Mouse (Mus musculus) C2C12 (cell line): ENCODE results near the gene Papss1. TPM values are rescaled to one million over a fixed set of nuclear protein-coding genes. Genes with fewer than 3 reads are reported as not detected.

Experiments
- H3K27me3 ChIP-seq: one replicate; pipeline ENCODE4 v1.6.1; 2011; ENCODE audit not compliant: control insufficient read depth, insufficient read depth, insufficient read length
- H3K36me3 ChIP-seq: one replicate; pipeline ENCODE4 v1.6.1; 2011; ENCODE audit not compliant: control insufficient read depth, insufficient read depth
- H3K4me3 ChIP-seq: one replicate; pipeline ENCODE4 v1.5.1; 2011; ENCODE audit warnings: mild to moderate bottlenecking, control low read depth; ENCODE audit not compliant: poor library complexity, insufficient read depth, severe bottlenecking
- H3K79me2 ChIP-seq: one replicate; pipeline ENCODE4 v1.6.1; 2011; ENCODE audit not compliant: control insufficient read depth, insufficient read depth
- H3K79me3 ChIP-seq: one replicate; pipeline ENCODE4 v1.6.1; 2011; ENCODE audit warnings: low read depth, control low read depth
- H3ac ChIP-seq: one replicate; pipeline ENCODE3; 2011; ENCODE audit warnings: low read depth; ENCODE audit not compliant: control insufficient read depth, insufficient read length
- CEBPB ChIP-seq: IDR thresholded peaks from one replicate; pipeline ENCODE4 v1.6.1; 2011; ENCODE audit warnings: low read depth, mild to moderate bottlenecking, control low read depth, moderate library complexity
- CTCF ChIP-seq: IDR thresholded peaks from one replicate; pipeline ENCODE4 v1.5.1; 2011; ENCODE audit not compliant: control insufficient read depth, insufficient read depth, insufficient read length
- FOSL1 ChIP-seq: IDR thresholded peaks from one replicate; pipeline ENCODE4 v1.8.0; 2011; ENCODE audit warnings: mild to moderate bottlenecking, low read length; ENCODE audit not compliant: poor library complexity, insufficient read depth, severe bottlenecking
- MAX ChIP-seq: IDR thresholded peaks from one replicate; pipeline ENCODE4 v1.6.1; 2011; ENCODE audit warnings: mild to moderate bottlenecking, control low read depth
- MYOD1 ChIP-seq: IDR thresholded peaks from one replicate; pipeline ENCODE4 v1.6.1; 2011; ENCODE audit warnings: low read depth; ENCODE audit not compliant: control insufficient read depth, insufficient read length
- MYOG ChIP-seq: IDR thresholded peaks from one replicate; pipeline ENCODE4 v1.6.1; 2011; ENCODE audit not compliant: control insufficient read depth, insufficient read length; ENCODE audit errors: extremely low read depth
- USF1 ChIP-seq: IDR thresholded peaks from one replicate; pipeline ENCODE4 v1.6.1; 2011; ENCODE audit warnings: low read depth, mild to moderate bottlenecking, control low read depth, moderate library complexity
- polyA plus RNA-seq: library from polyadenylated mRNA; unstranded; fragments of >200 nt; fragmentation: generic; extraction: Trizol; gene quantifications from one replicate; pipeline ENCODE4 v1.2.1, GENCODE M21; 2012; ENCODE audit warnings: missing spikeins

Papss1 gene
- polyA plus RNA-seq, 1 experiment = 63.4 TPM

DNA sequence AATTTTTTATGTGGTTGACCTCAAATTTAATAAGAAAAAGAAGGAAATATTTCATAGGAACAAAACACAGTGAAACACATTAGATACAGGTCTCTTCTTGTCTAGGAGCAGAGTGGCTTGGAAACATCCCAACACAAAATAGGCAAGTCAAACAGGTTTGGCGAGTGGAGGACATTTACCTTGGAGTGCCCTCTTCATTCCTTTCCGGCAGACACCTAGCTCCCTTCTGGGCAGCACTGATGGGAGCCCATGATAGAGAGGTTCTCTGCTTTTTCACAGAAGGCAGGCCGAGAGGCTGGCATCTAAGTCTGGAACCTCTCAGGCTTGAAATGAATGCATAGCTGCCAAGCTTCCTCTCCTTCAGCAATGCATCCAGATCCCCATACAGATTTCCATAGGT is 9.0 kb downstream of the Papss1 start:
- TF ChIP-seq MYOD1 = no peak
- TF ChIP-seq CTCF = no peak
- TF ChIP-seq USF1 = no peak
- no peak overlapping the region for H3K4me3 ChIP-seq

DNA sequence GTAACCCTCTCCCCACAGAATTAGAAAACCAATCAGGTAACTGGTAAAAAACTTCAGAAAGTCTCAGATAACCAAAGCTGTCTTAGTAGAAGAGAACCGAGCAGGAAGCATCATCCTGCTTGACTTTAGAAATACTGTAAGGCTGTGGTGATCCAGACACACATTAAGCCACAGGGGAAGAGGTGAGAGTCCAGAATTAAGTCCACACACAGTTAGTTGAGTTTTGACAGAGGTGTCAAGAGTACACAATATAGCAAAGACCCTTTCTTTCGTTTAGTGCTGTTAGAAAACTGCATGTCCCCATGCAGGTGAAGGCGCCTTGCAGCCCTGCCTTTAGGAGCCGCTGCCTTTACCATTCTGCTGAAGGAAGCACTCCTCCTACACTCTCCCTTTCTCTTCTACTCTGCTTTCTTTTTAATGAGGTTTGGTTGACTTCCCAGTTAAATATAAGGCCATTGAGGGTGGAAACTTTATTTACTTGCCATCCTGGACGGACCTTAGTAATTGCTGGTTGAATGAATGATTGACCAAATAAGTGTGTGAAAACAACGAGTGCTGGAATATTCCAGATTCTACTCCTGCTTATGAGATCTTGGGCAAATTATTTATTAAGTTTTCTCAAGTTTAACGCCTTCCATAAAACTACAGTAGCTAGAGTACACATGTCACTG is 14.0 kb downstream of the Papss1 start:
- Histone ChIP-seq H3K36me3 (peaks cover 30% of the 10 kb centered on the region), H3K79me3 (peaks cover 12% of the 10 kb centered on the region), H3K79me2 (peaks cover 44% of the 10 kb centered on the region), H3K4me3 (no peak overlapping the region), H3ac (no peak overlapping the region), H3K27me3 (no peaks in the 10 kb centered on the region)
- no peak for TF ChIP-seq CEBPB
- TF ChIP-seq CTCF = no peak
- TF ChIP-seq FOSL1 = no peak
- TF ChIP-seq MYOD1 = no peak
- no peak for TF ChIP-seq MYOG
- no peak for TF ChIP-seq MAX
- no peak for TF ChIP-seq USF1

More for the DNA sequence above, 9.0 kb downstream of the Papss1 start:
- Histone ChIP-seq H3K27me3 (no peaks in the 10 kb centered on the region), H3K79me3 (peaks cover 42% of the 10 kb centered on the region), H3K79me2 (peaks cover 91% of the 10 kb centered on the region), H3ac (no peak overlapping the region), H3K36me3 (peaks cover 3% of the 10 kb centered on the region)

DNA sequence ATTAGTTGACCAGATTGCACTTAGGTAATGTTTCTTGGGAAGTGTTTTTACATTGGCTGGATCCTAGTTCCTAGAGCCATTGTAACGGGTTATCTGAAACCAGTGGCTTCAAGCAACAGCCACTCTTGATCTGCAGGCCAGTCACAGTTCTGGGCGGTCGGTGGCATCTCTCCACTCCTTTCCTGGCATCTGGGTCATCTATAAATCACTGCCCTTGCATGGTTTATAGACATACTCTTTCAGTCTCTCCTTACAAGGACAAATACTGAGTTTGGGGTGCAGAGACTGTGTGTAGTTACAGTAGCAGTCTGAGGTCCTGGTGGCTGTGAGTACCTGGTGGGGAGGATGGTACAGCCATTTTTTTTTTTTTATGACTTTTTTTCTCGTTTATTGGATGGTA is 15.5 kb downstream of the Papss1 start:
- TF ChIP-seq FOSL1 = no peak
- TF ChIP-seq MYOG = no peak
- no peak for TF ChIP-seq USF1
- TF ChIP-seq CTCF = no peak
- no peak for TF ChIP-seq MAX
- TF ChIP-seq CEBPB = no peak
- no peak for TF ChIP-seq MYOD1
- peaks cover 39% of the 10 kb centered on the region for H3K36me3 ChIP-seq
- H3K27me3 ChIP-seq = no peaks in the 10 kb centered on the region
- no peak overlapping the region for H3ac ChIP-seq
- peaks cover 30% of the 10 kb centered on the region for H3K79me2 ChIP-seq
- H3K4me3 ChIP-seq = no peak overlapping the region
- peaks cover 5% of the 10 kb centered on the region for H3K79me3 ChIP-seq

DNA sequence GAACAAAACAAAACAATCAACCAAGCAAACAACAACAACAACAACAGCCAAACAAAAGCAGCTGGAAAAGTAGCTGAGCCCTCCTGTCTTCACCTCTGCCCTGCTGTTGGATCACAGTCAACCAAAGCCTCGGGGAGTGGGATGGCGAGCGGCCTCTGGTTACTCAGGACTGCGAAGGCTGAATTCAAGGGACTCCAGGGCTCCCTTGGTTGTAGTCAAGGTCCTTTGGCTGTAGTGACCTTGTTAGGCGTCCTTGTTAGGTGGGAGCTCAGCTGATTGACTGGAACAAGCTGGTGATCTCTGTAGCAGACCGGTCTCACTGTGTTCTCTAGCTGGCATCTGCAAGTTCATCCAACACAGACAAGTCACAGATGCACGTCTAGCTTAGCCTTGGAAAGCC is 16.5 kb downstream of the Papss1 start:
- no peak overlapping the region for H3K4me3 ChIP-seq
- H3K36me3 ChIP-seq = peaks cover 39% of the 10 kb centered on the region
- H3K79me2 ChIP-seq = peaks cover 20% of the 10 kb centered on the region
- no peak for TF ChIP-seq MYOD1
- no peak for TF ChIP-seq USF1
- no peak for TF ChIP-seq CTCF
- no peak for TF ChIP-seq MYOG
- no peak for TF ChIP-seq CEBPB
- no peak for TF ChIP-seq MAX
- no peak for TF ChIP-seq FOSL1
- no peak overlapping the region for H3ac ChIP-seq
- H3K79me3 ChIP-seq = peaks cover 5% of the 10 kb centered on the region
- H3K27me3 ChIP-seq = no peaks in the 10 kb centered on the region

DNA sequence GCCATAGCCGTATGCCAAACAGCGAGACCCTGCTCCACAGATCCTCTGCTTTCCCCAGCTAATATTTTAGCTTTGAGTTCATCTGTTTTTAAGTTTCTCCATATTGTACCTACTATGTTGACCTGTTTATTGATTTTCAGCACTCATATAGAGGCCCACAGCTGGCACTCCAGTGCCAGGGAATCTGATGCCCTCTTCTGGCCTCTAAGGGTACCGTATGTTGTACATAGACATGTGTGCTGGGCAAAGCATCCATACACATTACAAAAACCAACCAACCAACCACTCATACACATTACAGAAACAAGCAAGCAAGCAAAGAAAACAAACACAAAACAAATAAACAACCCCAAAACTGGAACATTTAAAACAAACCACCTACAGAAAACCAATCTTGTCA is 22.2 kb downstream of the Papss1 start:
- H3ac ChIP-seq = no peak overlapping the region
- H3K79me3 ChIP-seq = no peaks in the 10 kb centered on the region
- no peak overlapping the region for H3K4me3 ChIP-seq
- no peaks in the 10 kb centered on the region for H3K79me2 ChIP-seq
- no peaks in the 10 kb centered on the region for H3K27me3 ChIP-seq
- TF ChIP-seq FOSL1 = no peak
- no peak for TF ChIP-seq USF1
- TF ChIP-seq MAX = no peak
- TF ChIP-seq CEBPB = no peak
- no peak for TF ChIP-seq MYOG
- TF ChIP-seq CTCF = no peak
- TF ChIP-seq MYOD1 = no peak
- peaks cover 56% of the 10 kb centered on the region for H3K36me3 ChIP-seq

DNA sequence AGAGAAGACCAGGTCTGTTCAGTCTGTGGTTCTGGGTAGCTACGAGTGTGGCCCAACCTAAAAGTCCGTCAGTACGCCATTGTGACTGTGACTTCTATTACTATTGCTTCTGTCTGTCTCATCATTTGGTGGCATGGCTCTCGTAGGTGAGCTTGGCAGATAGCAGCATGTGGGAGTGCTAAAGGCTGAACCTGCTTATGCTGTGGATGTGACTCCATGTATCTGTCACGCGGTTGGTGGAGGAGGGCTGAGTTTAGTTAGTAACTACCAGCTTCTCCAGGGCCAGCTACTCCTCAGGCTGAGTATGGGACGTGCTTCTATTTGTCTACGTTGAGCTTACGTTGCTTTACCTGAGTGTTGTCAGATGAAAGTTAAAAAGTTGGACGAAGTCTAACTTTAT is 23.4 kb downstream of the Papss1 start:
- Histone ChIP-seq H3ac (no peak overlapping the region), H3K27me3 (no peaks in the 10 kb centered on the region), H3K79me2 (no peaks in the 10 kb centered on the region), H3K4me3 (no peak overlapping the region), H3K79me3 (no peaks in the 10 kb centered on the region), H3K36me3 (peaks cover 53% of the 10 kb centered on the region)
- no peak for TF ChIP-seq MAX
- no peak for TF ChIP-seq CEBPB
- TF ChIP-seq CTCF = no peak
- no peak for TF ChIP-seq MYOD1
- TF ChIP-seq MYOG = no peak
- no peak for TF ChIP-seq FOSL1
- TF ChIP-seq USF1 = no peak
